Mouse (Mus musculus) lung, adult 2 months (tissue): Measurements from ENCODE around the gene Pold4. TPM values are rescaled to one million over a fixed set of nuclear protein-coding genes. Genes with fewer than 3 reads are reported as not detected.

ENCODE experiments used
- DNase-seq: peaks from one replicate; pipeline ENCODE4 v3.0.0; 2022
- H3K4me1 ChIP-seq: fragments of 200-500 bp; 2 replicates; pipeline ENCODE4 v1.6.1; 2011; ENCODE audit warnings: low read length; ENCODE audit not compliant: control insufficient read depth, insufficient read depth
- H3K4me3 ChIP-seq: fragments of 200-500 bp; replicated peaks from 2 replicates; pipeline ENCODE3; 2011; ENCODE audit warnings: low read depth, mild to moderate bottlenecking, control low read depth, low read length; ENCODE audit errors: extremely low read depth
- CTCF ChIP-seq: fragments of 200-500 bp; IDR thresholded peaks from 2 replicates; pipeline ENCODE4 v1.5.1; 2011; ENCODE audit warnings: mild to moderate bottlenecking, low read length, control low read depth; ENCODE audit not compliant: insufficient read depth
- POLR2A ChIP-seq: fragments of 200-500 bp; IDR thresholded peaks from 2 replicates; pipeline ENCODE4 v1.6.1; 2011; ENCODE audit warnings: low read depth, mild to moderate bottlenecking, control low read depth, low read length, borderline replicate concordance; ENCODE audit errors: extremely low read depth
- WGBS: fragments of 180-500 bp; shearing (Covaris S2); methylation state at CpG from one replicate; pipeline ENCODE4 v1.1.7; 2018; 5-methylcytosine and 5-hydroxymethylcytosine counted together
- polyA plus RNA-seq: library from polyadenylated mRNA; depleted of rRNA; stranded (reverse); fragments of >200 nt; gene quantifications from 2 replicates; pipeline ENCODE4 v1.2.3, GENCODE M21; 2012

The Pold4 gene
- polyA plus RNA-seq, 1 experiment = 112 TPM

GRCm38 (mm10) chr19:4203148-4203547 is 28.6 kb upstream of the Pold4 start:
- TF ChIP-seq CTCF (no peak), POLR2A (no peak)

GRCm38 (mm10) chr19:4203604-4204326 is 27.9 kb upstream of the Pold4 start:
- peaks cover 15% of the 10 kb centered on the region for H3K4me1 ChIP-seq
- no peak for DNase-seq
- 38% methylated on average over 13 of the region's 13 CpGs for WGBS
- no peak overlapping the region for H3K4me3 ChIP-seq
- no peak for TF ChIP-seq CTCF
- peak; percentile 80; the same call in 1 of the 2 replicates for TF ChIP-seq POLR2A

More at GRCm38 (mm10) chr19:4203148-4203547, 28.6 kb upstream of the Pold4 start:
- 33% methylated on average over 3 of the region's 3 CpGs for WGBS
- no peak overlapping the region for H3K4me3 ChIP-seq
- no peak for DNase-seq
- H3K4me1 ChIP-seq = peaks cover 15% of the 10 kb centered on the region

- Histone ChIP-seq H3K4me1 (peaks cover 15% of the 10 kb centered on the region), H3K4me3 (no peak overlapping the region)
- 54% methylated on average over 4 of the region's 4 CpGs for WGBS
- TF ChIP-seq POLR2A (no peak), CTCF (no peak)
- no peak for DNase-seq
These were observed 26.8 kb upstream of the Pold4 start for GRCm38 (mm10) chr19:4204889-4205288.

- TF ChIP-seq CTCF = peak; percentile 99
- TF ChIP-seq POLR2A = no peak
- Histone ChIP-seq H3K4me3 (no peak overlapping the region), H3K4me1 (peaks cover 6% of the 10 kb centered on the region)
- WGBS = 0% methylated on average over 2 of the region's 2 CpGs
- peak; percentile 71 for DNase-seq
These were observed 24.7 kb upstream of the Pold4 start for GRCm38 (mm10) chr19:4206971-4207370.

- WGBS = 73% methylated on average over 5 of the region's 5 CpGs
- Histone ChIP-seq H3K4me3 (no peak overlapping the region), H3K4me1 (peaks cover under 1% of the 10 kb centered on the region)
- no peak for TF ChIP-seq CTCF
- no peak for DNase-seq
These were observed 23.1 kb upstream of the Pold4 start for GRCm38 (mm10) chr19:4208563-4208962.

GRCm38 (mm10) chr19:4211891-4212588 is 19.7 kb upstream of the Pold4 start:
- no peak for TF ChIP-seq POLR2A
- no peak for TF ChIP-seq CTCF
- peaks cover 18% of the 10 kb centered on the region for H3K4me1 ChIP-seq
- no peak overlapping the region for H3K4me3 ChIP-seq
- 85% methylated on average over 4 of the region's 4 CpGs for WGBS
- DNase-seq = no peak

- H3K4me3 ChIP-seq = peak overlapping the region; percentile 63
- TF ChIP-seq CTCF (no peak), POLR2A (no peak; the same call in 1 of the 2 replicates)
- 11% methylated on average over 9 of the region's 9 CpGs for WGBS
These were observed 18.1 kb upstream of the Pold4 start for GRCm38 (mm10) chr19:4213524-4213974.

GRCm38 (mm10) chr19:4214071-4214770 is 17.5 kb upstream of the Pold4 start, which contains the start of the genes Clcf1 and AC109138.7:
TSS of gene Clcf1 (plus strand) at chr19:4214238.
TSS of gene AC109138.7 (plus strand) at chr19:4214357.
- DNase-seq = peak; percentile 72
- H3K4me3 ChIP-seq = peak within 1 kb of the TSS; percentile 63
- H3K4me1 ChIP-seq = peaks cover 19% of the 10 kb centered on the region
- WGBS = under 1% methylated on average over 49 of the region's 49 CpGs
- TF ChIP-seq CTCF (no peak), POLR2A (0 out of 2 replicates have a peak, but pooled peaks have one; percentile 14)

More at GRCm38 (mm10) chr19:4213524-4213974, 18.1 kb upstream of the Pold4 start:
- peaks cover 19% of the 10 kb centered on the region for H3K4me1 ChIP-seq
- no peak for DNase-seq

GRCm38 (mm10) chr19:4214771-4215450 is 16.8 kb upstream of the Pold4 start:
- no peak for DNase-seq
- Histone ChIP-seq H3K4me1 (peaks cover 19% of the 10 kb centered on the region), H3K4me3 (peak overlapping the region; percentile 63)
- TF ChIP-seq CTCF = no peak
- TF ChIP-seq POLR2A = no peak
- WGBS = under 1% methylated on average over 71 of the region's 81 CpGs
